Mouse (Mus musculus): ENCODE measurements around the gene Prima1. TPM values are rescaled to one million over a fixed set of nuclear protein-coding genes. Genes with fewer than 3 reads are reported as not detected.
A peak's percentile ranks its signal among the peaks of the same experiment; 100 is the strongest.

Prima1 gene
- polyA plus RNA-seq, 1 experiment: not detected

DNA sequence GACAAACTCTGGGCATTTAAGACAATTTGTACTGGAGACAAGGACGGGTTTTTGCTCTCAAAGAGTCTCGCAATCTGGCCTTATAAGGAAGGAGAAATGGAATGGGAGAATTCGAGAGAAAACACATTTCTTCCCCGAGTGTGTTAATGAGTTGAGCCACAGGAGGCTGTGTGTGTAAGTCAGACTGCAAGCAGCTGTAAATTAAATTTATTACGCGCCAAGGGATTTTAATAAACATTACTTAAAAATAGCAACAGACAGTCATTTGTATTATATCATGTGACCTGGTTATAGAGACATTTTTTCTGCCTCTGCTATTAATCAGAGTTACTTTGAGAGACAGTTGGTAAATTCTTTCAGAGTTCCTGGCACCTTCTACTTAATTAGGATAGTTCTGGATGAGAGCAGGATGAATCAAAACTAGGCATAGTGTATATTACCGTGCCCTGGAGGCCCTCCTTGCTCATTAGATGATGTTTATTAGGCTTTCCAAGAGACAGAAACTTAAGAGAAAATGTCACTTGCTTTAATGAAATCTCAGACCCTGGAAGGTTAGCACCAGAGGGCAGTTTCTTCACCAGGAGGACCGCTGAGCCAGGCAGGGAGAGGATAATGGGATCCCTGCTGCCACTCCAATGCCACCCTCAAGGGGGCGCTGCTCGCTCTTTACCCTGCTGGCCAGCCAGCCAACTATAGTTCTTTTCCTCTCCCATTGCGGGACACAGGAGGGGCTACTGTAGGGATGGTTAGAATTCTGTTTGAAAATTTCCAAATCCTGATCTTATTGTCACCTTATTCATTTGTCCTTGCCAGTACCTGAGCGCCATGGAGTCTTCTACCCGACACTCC lies 20.3 kb upstream of the Prima1 start:
- Histone ChIP-seq H3K4me1 (ENCODE audit: control insufficient read depth, insufficient read depth, low read length) (no peaks in the 10 kb centered on the region), H3K4me3 (ENCODE audit: insufficient read depth, low read length) (no peak overlapping the region), H3K27ac (ENCODE audit: insufficient read depth, low read depth, low read length) (no peak overlapping the region)
- TF ChIP-seq POLR2A (IDR thresholded peaks at IDR 0.05; ENCODE audit: borderline replicate concordance, low read depth, low read length) (no peak), CTCF (IDR thresholded peaks at IDR 0.05; ENCODE audit: low read depth, low read length) (peak; percentile 39; the same call in 1 of the 2 replicates)

- H3K4me1 ChIP-seq (ENCODE audit: control insufficient read depth, insufficient read depth, low read length): peaks cover 15% of the 10 kb centered on the region
- H3K27ac ChIP-seq (ENCODE audit: insufficient read depth, low read depth, low read length): no peak overlapping the region
- TF ChIP-seq CTCF (IDR thresholded peaks at IDR 0.05; ENCODE audit: low read depth, low read length): no peak
- TF ChIP-seq POLR2A (IDR thresholded peaks at IDR 0.05; ENCODE audit: borderline replicate concordance, low read depth, low read length): no peak
- no peak overlapping the region for H3K4me3 ChIP-seq (ENCODE audit: insufficient read depth, low read length)
Measured at GRCm38 (mm10) chr12:103252901-103253434, 11.0 kb upstream of the Prima1 start.

DNA sequence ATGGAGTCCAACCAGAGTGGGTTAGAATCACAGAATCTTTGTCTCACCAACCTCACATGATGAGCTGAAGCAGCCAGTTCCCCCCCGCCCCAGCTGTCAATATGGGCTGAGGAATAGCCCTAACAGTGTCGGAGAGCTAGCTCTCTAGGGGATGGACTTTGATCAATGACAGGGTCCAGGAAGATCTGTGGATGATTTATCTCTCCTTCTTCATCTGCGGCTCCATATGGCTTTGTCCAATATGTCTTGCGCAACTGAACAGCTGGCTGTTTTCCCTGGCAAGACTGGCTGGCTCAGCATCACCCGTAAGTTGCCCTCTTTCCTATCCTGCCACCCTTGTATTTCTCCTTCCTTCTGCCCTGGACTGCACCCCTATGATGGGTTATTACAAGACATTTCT lies 9.2 kb upstream of the Prima1 start:
- H3K4me1 ChIP-seq (ENCODE audit: control insufficient read depth, insufficient read depth, low read length): peaks cover 15% of the 10 kb centered on the region
- H3K4me3 ChIP-seq (ENCODE audit: insufficient read depth, low read length): no peak overlapping the region
- H3K27ac ChIP-seq (ENCODE audit: insufficient read depth, low read depth, low read length): no peak overlapping the region
- TF ChIP-seq CTCF (IDR thresholded peaks at IDR 0.05; ENCODE audit: low read depth, low read length) (no peak), POLR2A (IDR thresholded peaks at IDR 0.05; ENCODE audit: borderline replicate concordance, low read depth, low read length) (no peak)

DNA sequence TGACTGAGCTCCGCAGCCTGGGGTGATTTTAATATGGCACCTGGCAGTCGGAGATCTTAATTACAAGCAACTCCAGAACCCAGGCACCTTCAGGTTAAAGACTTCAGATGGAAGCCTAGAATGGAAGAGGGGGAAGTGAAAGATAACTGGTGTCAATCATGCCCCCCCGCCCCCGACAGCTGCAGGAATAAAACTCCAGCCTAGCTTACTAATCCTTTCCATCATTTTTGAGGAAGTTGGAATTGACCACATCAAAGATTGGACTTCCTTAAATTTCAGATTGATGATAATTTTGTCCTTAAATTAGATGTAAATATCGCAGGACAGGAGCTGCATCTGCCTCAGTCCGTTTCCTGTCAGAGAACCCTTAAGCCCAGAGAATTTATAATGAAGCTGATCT lies 8.4 kb upstream of the Prima1 start:
- peaks cover 15% of the 10 kb centered on the region for H3K4me1 ChIP-seq (ENCODE audit: control insufficient read depth, insufficient read depth, low read length)
- no peak for TF ChIP-seq CTCF (IDR thresholded peaks at IDR 0.05; ENCODE audit: low read depth, low read length)
- no peak for TF ChIP-seq POLR2A (IDR thresholded peaks at IDR 0.05; ENCODE audit: borderline replicate concordance, low read depth, low read length)
- no peak overlapping the region for H3K27ac ChIP-seq (ENCODE audit: insufficient read depth, low read depth, low read length)
- no peak overlapping the region for H3K4me3 ChIP-seq (ENCODE audit: insufficient read depth, low read length)

DNA sequence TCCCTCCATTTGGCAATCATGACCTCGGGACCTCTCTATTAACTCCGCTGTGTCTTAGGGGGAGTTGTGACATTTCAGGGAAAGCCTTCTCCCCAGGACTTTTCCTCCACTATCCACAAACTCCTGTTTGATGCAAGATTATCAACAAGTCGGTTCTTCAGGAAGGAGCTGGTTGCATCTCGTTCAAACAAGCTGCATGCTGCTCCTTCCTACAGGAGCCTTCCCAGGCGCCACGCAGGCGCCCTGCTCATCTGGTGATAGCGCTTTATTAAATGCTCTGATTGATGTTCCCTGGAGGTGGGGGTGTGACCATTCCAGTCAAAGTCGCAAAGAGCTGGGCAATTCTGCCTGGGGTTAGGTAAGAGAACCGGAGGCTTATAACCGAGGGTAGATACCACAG lies 1.1 kb upstream of the Prima1 start:
- TF ChIP-seq CTCF (IDR thresholded peaks at IDR 0.05; ENCODE audit: low read depth, low read length): no peak
- TF ChIP-seq POLR2A (IDR thresholded peaks at IDR 0.05; ENCODE audit: borderline replicate concordance, low read depth, low read length): no peak
- Histone ChIP-seq H3K27ac (ENCODE audit: insufficient read depth, low read depth, low read length) (no peak overlapping the region), H3K4me1 (ENCODE audit: control insufficient read depth, insufficient read depth, low read length) (no peaks in the 10 kb centered on the region), H3K4me3 (ENCODE audit: insufficient read depth, low read length) (no peak overlapping the region)

DNA sequence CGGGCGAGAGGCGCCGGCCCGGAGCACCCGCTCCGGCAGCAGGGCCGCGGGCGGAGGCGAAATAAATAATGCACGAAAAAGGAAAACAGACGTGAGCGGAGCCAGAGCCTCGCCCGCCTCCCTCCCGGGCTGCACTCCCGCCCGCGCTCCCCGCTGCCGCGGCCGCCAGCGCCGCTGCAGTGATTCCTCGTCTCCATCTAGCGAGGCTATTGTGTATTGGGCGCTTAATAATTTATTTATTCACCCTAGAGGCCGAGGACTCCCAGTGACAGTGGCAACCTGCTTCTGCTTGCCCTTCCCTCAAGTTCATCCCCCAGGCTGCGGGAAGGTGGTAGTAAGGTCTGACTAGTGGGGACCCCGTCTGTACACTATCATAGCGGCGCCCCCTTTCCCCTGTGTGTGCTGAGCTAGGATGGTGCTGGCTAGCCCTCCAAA lies 658 bp upstream of the Prima1 start:
- H3K4me3 ChIP-seq (ENCODE audit: insufficient read depth, low read length): no peak overlapping the region
- TF ChIP-seq CTCF (IDR thresholded peaks at IDR 0.05; ENCODE audit: low read depth, low read length) (no peak), POLR2A (IDR thresholded peaks at IDR 0.05; ENCODE audit: borderline replicate concordance, low read depth, low read length) (no peak)
- no peak overlapping the region for H3K27ac ChIP-seq (ENCODE audit: insufficient read depth, low read depth, low read length)
- H3K4me1 ChIP-seq (ENCODE audit: control insufficient read depth, insufficient read depth, low read length): no peaks in the 10 kb centered on the region

- no peaks in the 10 kb centered on the region for H3K4me1 ChIP-seq (ENCODE audit: control insufficient read depth, insufficient read depth, low read length)
- no peak overlapping the region for H3K27ac ChIP-seq (ENCODE audit: insufficient read depth, low read depth, low read length)
- no peak overlapping the region for H3K4me3 ChIP-seq (ENCODE audit: insufficient read depth, low read length)
- TF ChIP-seq POLR2A (IDR thresholded peaks at IDR 0.05; ENCODE audit: borderline replicate concordance, low read depth, low read length): no peak
- no peak for TF ChIP-seq CTCF (IDR thresholded peaks at IDR 0.05; ENCODE audit: low read depth, low read length)
Measured at GRCm38 (mm10) chr12:103241311-103242082, 453 bp downstream of the Prima1 start.

DNA sequence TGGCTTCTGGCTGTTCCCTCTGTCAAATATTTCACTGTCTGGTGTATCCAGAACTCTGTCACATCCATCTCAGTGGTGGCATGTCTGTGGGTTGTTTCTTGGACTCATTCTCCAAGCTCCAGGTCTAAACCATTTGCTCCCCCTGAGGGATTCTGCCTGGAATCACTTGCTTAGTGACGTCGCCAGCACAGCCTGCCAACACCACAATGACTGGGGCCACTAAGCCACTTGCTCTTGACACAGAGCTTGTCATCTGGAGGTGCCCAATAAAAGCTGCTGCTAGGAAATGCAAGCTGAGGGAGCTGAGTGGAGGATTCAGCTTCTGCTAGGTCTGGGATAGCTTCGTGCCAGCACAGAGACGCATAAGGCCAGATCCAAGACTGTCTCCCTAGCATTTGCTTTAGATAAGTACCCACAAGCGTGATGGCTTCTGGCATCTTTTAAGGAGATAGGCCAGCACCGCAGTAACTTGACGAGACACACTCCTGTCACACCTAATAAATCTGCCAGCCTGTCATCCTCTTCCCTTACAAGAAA lies 3.0 kb downstream of the Prima1 start:
- no peak overlapping the region for H3K27ac ChIP-seq (ENCODE audit: insufficient read depth, low read depth, low read length)
- no peaks in the 10 kb centered on the region for H3K4me1 ChIP-seq (ENCODE audit: control insufficient read depth, insufficient read depth, low read length)
- H3K4me3 ChIP-seq (ENCODE audit: insufficient read depth, low read length): no peak overlapping the region
- TF ChIP-seq CTCF (IDR thresholded peaks at IDR 0.05; ENCODE audit: low read depth, low read length): no peak
- no peak for TF ChIP-seq POLR2A (IDR thresholded peaks at IDR 0.05; ENCODE audit: borderline replicate concordance, low read depth, low read length)

- no peak for TF ChIP-seq CTCF (IDR thresholded peaks at IDR 0.05; ENCODE audit: low read depth, low read length)
- TF ChIP-seq POLR2A (IDR thresholded peaks at IDR 0.05; ENCODE audit: borderline replicate concordance, low read depth, low read length): no peak
- Histone ChIP-seq H3K4me1 (ENCODE audit: control insufficient read depth, insufficient read depth, low read length) (no peaks in the 10 kb centered on the region), H3K4me3 (ENCODE audit: insufficient read depth, low read length) (no peak overlapping the region), H3K27ac (ENCODE audit: insufficient read depth, low read depth, low read length) (no peak overlapping the region)
Measured at GRCm38 (mm10) chr12:103235856-103236255, 6.1 kb downstream of the Prima1 start.
